Mouse (Mus musculus): ENCODE results near the gene D930020B18Rik. TPM values are rescaled to one million over a fixed set of nuclear protein-coding genes. Genes with fewer than 3 reads are reported as not detected.
A peak's percentile ranks its signal among the peaks of the same experiment; 100 is the strongest.

Gene D930020B18Rik
- polyA plus RNA-seq, 1 experiment from 2014 or later = 0.22 TPM

DNA sequence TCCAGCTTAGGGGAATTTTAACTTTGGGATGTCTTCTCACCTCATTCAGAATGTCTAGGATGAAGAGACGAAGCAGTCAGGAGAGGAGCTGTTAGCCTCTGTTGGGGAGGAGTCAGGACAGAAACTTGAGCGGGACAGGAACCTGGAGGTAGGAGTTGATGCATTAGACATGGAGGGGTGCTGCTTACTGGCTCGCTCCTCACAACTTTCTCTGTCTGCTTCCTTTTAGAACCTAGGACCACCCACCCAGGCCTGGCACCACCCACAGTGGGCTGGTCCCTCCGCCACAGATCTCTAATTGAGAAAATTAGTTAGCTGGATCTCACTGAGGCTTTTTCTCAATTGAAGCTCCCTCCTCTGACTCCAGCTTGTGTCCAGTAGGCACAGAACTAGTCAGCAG, 85.1 kb downstream of the D930020B18Rik start:
- Histone ChIP-seq H3K9ac (no peak overlapping the region), H3K4me1 (replicated peaks) (no peaks in the 10 kb centered on the region), H3K36me3 (no peaks in the 10 kb centered on the region), H3K27ac (no peak overlapping the region), H3K9me3 (peaks cover 10% of the 10 kb centered on the region), H3K27me3 (no peaks in the 10 kb centered on the region), H3K4me3 (no peak overlapping the region), H3K4me2 (no peak overlapping the region)
- ATAC-seq (ENCODE audit: low FRiP score) = no peak
- whole genome bisulfite sequencing = 75% methylated on average over 4 of the region's 4 CpGs

DNA sequence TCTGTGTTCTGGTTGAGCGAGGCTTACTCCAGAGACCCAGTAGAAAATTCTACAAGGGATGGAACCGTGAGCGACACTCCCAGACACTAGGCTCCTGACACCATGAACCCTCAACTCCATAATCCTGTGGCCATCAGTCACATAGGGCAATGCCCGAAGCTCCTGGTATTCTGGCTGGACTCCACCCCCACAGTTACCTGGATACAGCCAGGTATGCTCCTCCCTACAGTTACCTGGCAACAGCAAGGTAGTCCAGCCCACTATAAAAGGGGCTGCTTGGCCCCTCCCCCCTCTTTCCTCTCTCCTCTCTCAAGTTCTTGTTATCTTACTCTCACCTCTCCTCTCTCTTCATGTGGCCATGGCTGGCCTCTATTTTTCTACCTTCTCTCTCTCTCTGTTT, 85.8 kb downstream of the D930020B18Rik start:
- 76% methylated on average over 4 of the region's 4 CpGs for WGBS
- Histone ChIP-seq H3K27ac (no peak overlapping the region), H3K9me3 (0 out of 2 replicates have a peak, but pooled peaks cover 4% of the 10 kb centered on the region), H3K9ac (no peak overlapping the region), H3K27me3 (no peaks in the 10 kb centered on the region), H3K36me3 (no peaks in the 10 kb centered on the region), H3K4me2 (no peak overlapping the region), H3K4me3 (no peak overlapping the region), H3K4me1 (replicated peaks) (no peaks in the 10 kb centered on the region)
- no peak for ATAC-seq (ENCODE audit: low FRiP score)

- 98% methylated on average over 4 of the region's 4 CpGs for WGBS
- Histone ChIP-seq H3K9ac (no peak overlapping the region), H3K27me3 (no peaks in the 10 kb centered on the region), H3K4me3 (no peak overlapping the region), H3K36me3 (no peaks in the 10 kb centered on the region), H3K4me1 (replicated peaks) (no peaks in the 10 kb centered on the region; the same call in 1 of the 2 replicates), H3K27ac (no peak overlapping the region), H3K4me2 (no peak overlapping the region), H3K9me3 (no peaks in the 10 kb centered on the region)
- ATAC-seq (ENCODE audit: low FRiP score) = no peak
Observed at GRCm38 (mm10) chr10:121728226-121728625, 86.8 kb downstream of the D930020B18Rik start.

DNA sequence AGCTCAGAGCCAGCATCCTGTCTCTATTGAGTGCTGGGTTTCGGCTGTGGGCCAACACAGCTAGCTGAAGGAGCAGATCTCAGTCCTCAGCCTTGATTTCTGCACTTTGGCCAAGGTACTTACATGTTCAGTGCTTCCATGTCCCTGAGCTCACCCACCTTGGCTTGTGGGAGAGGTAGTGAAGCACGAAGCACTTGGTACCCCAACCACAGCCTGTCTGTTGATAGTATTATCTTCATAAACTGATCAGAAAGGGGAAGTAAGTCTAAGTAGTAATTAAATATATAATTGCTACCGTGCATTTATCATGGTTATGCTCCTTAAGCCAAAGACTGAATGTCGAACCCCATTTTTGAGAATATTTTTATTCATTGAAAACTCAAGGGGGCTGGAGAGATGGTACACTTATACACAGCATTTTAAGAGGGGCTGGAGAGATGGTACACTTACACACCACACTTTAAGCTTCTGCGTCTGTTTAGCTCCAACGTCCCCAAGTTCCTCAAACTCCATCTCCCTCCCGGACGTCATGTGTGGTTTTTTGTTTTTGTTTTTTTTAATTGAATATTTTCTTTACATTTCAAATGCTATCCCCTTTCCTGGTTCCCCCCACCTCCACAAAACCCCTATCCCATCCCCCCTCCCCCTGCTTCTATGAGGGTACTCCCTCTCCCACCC, 89.8 kb downstream of the D930020B18Rik start:
- WGBS = 92% methylated on average over 8 of the region's 8 CpGs
- Histone ChIP-seq H3K27me3 (no peaks in the 10 kb centered on the region), H3K9me3 (no peaks in the 10 kb centered on the region), H3K36me3 (no peaks in the 10 kb centered on the region), H3K9ac (no peak overlapping the region), H3K4me1 (replicated peaks) (no peaks in the 10 kb centered on the region; the same call in 1 of the 2 replicates), H3K27ac (no peak overlapping the region), H3K4me3 (no peak overlapping the region), H3K4me2 (no peak overlapping the region)
- no peak for ATAC-seq (ENCODE audit: low FRiP score)

- Histone ChIP-seq H3K4me3 (no peak overlapping the region), H3K27me3 (no peaks in the 10 kb centered on the region), H3K27ac (no peak overlapping the region), H3K4me2 (no peak overlapping the region), H3K36me3 (no peaks in the 10 kb centered on the region), H3K9ac (no peak overlapping the region), H3K4me1 (replicated peaks) (no peaks in the 10 kb centered on the region; the same call in 1 of the 2 replicates), H3K9me3 (no peaks in the 10 kb centered on the region)
- no peak for ATAC-seq (ENCODE audit: low FRiP score)
- WGBS = 70% methylated on average over 9 of the region's 9 CpGs
Observed at GRCm38 (mm10) chr10:121732542-121732941, 91.2 kb downstream of the D930020B18Rik start.

GRCm38 (mm10) chr10:121737256-121737655, 95.9 kb downstream of the D930020B18Rik start:
- Histone ChIP-seq H3K4me2 (no peak overlapping the region), H3K4me1 (replicated peaks) (peaks cover 10% of the 10 kb centered on the region), H3K9me3 (no peaks in the 10 kb centered on the region), H3K27ac (no peak overlapping the region), H3K36me3 (no peaks in the 10 kb centered on the region), H3K9ac (no peak overlapping the region), H3K4me3 (no peak overlapping the region), H3K27me3 (no peaks in the 10 kb centered on the region)
- no peak for ATAC-seq (ENCODE audit: low FRiP score)
- WGBS = 89% methylated on average over 3 of the region's 3 CpGs

GRCm38 (mm10) chr10:121739548-121740505, 98.4 kb downstream of the D930020B18Rik start, which contains the start of gene BC048403:
TSS of gene BC048403 (plus strand) at chr10:121739937.
- Histone ChIP-seq H3K4me2 (peak within 1 kb of the TSS; percentile 84), H3K4me3 (peak within 1 kb of the TSS; percentile 80), H3K9me3 (no peaks in the 10 kb centered on the region), H3K27ac (peak within 1 kb of the TSS; percentile 55), H3K4me1 (replicated peaks) (peaks cover 10% of the 10 kb centered on the region), H3K36me3 (no peaks in the 10 kb centered on the region), H3K27me3 (no peaks in the 10 kb centered on the region), H3K9ac (peak within 1 kb of the TSS; percentile 77)
- WGBS = under 1% methylated on average over 66 of the region's 68 CpGs
- ATAC-seq (ENCODE audit: low FRiP score) = peak; percentile 94

- Histone ChIP-seq H3K36me3 (peaks cover 24% of the 10 kb centered on the region), H3K27me3 (no peaks in the 10 kb centered on the region), H3K4me1 (replicated peaks) (peaks cover 10% of the 10 kb centered on the region), H3K4me2 (no peak overlapping the region), H3K9ac (no peak overlapping the region), H3K27ac (no peak overlapping the region), H3K9me3 (no peaks in the 10 kb centered on the region), H3K4me3 (no peak overlapping the region)
- no peak for ATAC-seq (ENCODE audit: low FRiP score)
- 26% methylated on average over 4 of the region's 4 CpGs for whole genome bisulfite sequencing
Observed at GRCm38 (mm10) chr10:121742336-121742735, 100.9 kb downstream of the D930020B18Rik start.

Small RNA genes within 50 kb of the gene (microRNA-seq; reads per million reads assigned to microRNA genes)
- not detected for gene Gm24330

Other genes starting within 250 kb of the D930020B18Rik start
- gene Rassf3, start 165.2 kb upstream of the D930020B18Rik start, polyA plus RNA-seq (2015; fragmentation: Nextera tagmentation; extraction: Ambion mirVana) = 5.2 and 5.3 TPM in 2 replicates
- gene Tbk1, start 54.8 kb upstream of the D930020B18Rik start, polyA plus RNA-seq (2015; fragmentation: Nextera tagmentation; extraction: Ambion mirVana) = 34.3 and 34.6 TPM in 2 replicates
- gene Xpot, start 15.3 kb upstream of the D930020B18Rik start, polyA plus RNA-seq (2015; fragmentation: Nextera tagmentation; extraction: Ambion mirVana) = 26.7 and 29.5 TPM in 2 replicates
- gene BC048403, start 98.3 kb downstream of the D930020B18Rik start, polyA plus RNA-seq (2015; fragmentation: Nextera tagmentation; extraction: Ambion mirVana) = 1.4 and 1.8 TPM in 2 replicates

All from hindbrain, embryonic 13.5 days (tissue).